Mouse (Mus musculus): ENCODE measurements around the gene Mrps6. TPM values are rescaled to one million over a fixed set of nuclear protein-coding genes. Genes with fewer than 3 reads are reported as not detected.

Mrps6 gene
- total and polyA plus RNA-seq, 3 experiments, result 28.4 to 93.4 (median 39.7) TPM

GRCm38 (mm10) chr16:92056711-92057110 is 1.4 kb upstream of the Mrps6 start:
- dilution Hi-C loops (cut with MboI; ENCODE audit: extremely low pct_ligation_motif_present, extremely low pct_unique_long_range_greater_than_20kb, low sequenced_read_pairs) (no loop called here), in situ Hi-C loops (cut with MboI; ENCODE audit: low pct_ligation_motif_present, low pct_unique_long_range_greater_than_20kb, low sequenced_read_pairs) (no loop called here)
- Histone ChIP-seq H3K4me2 (ENCODE audit: insufficient read depth, low read depth, poor library complexity, severe bottlenecking) (no peak overlapping the region), H3K9me3 (replicated peaks; ENCODE audit: low read length) (peaks cover 16% of the 10 kb centered on the region), H3K36me3 (replicated peaks in 1 of 2; ENCODE audit: control insufficient read depth in 1 of 2, insufficient read depth in 1 of 2, low read length in 1 of 2) (peaks cover 0 to 25% of the 10 kb centered on the region in 2 experiments), H3K27me3 (replicated peaks) (peaks cover 4% of the 10 kb centered on the region), H3K4me3 (replicated peaks in 1 of 3; ENCODE audit: low read depth in 2 of 3, low read length in 2 of 3, poor library complexity in 1 of 3) (no peak overlapping the region), H3K4me1 (ENCODE audit: control insufficient read depth in 1 of 2, insufficient read depth in 2 of 2) (peaks cover 6 to 29% of the 10 kb centered on the region in 2 experiments), H3K9ac (ENCODE audit: insufficient read depth, low read depth) (no peak overlapping the region), H3K27ac (ENCODE audit: insufficient read depth, low read depth) (no peak overlapping the region), H3K79me2 (replicated peaks; ENCODE audit: control insufficient read depth, extremely low read depth, insufficient read depth, poor library complexity, severe bottlenecking) (0 out of 2 replicates have a peak, but pooled peaks cover 3% of the 10 kb centered on the region)
- DNase-seq (ENCODE audit: extremely low read depth), result no peak
- TF ChIP-seq MXI1 (IDR thresholded peaks at IDR 0.05; ENCODE audit: low read depth, low read length) (no peak), ZNF384 (IDR thresholded peaks at IDR 0.05; ENCODE audit: low read depth, low read length) (peak; percentile 75)

GRCm38 (mm10) chr16:92057456-92057851 is 616 bp upstream of the Mrps6 start:
- dilution Hi-C loops (cut with MboI; ENCODE audit: extremely low pct_ligation_motif_present, extremely low pct_unique_long_range_greater_than_20kb, low sequenced_read_pairs) (no loop called here), in situ Hi-C loops (cut with MboI; ENCODE audit: low pct_ligation_motif_present, low pct_unique_long_range_greater_than_20kb, low sequenced_read_pairs) (no loop called here)
- Histone ChIP-seq H3K9ac (ENCODE audit: insufficient read depth, low read depth) (peak overlapping the region; percentile 81), H3K36me3 (replicated peaks in 1 of 2; ENCODE audit: control insufficient read depth in 1 of 2, insufficient read depth in 1 of 2, low read length in 1 of 2) (peaks cover 0 to 33% of the 10 kb centered on the region in 2 experiments), H3K27me3 (replicated peaks) (peaks cover under 1% of the 10 kb centered on the region), H3K9me3 (replicated peaks; ENCODE audit: low read length) (peaks cover 15% of the 10 kb centered on the region), H3K4me3 (replicated peaks in 1 of 3; ENCODE audit: low read depth in 2 of 3, low read length in 2 of 3, poor library complexity in 1 of 3) (peak overlapping the region; percentile 61 to 92 (median 76)), H3K4me1 (ENCODE audit: control insufficient read depth in 1 of 2, insufficient read depth in 2 of 2) (peaks cover 6 to 36% of the 10 kb centered on the region in 2 experiments), H3K79me2 (replicated peaks; ENCODE audit: control insufficient read depth, extremely low read depth, insufficient read depth, poor library complexity, severe bottlenecking) (0 out of 2 replicates have a peak, but pooled peaks cover 3% of the 10 kb centered on the region), H3K4me2 (ENCODE audit: insufficient read depth, low read depth, poor library complexity, severe bottlenecking) (peak overlapping the region; percentile 77), H3K27ac (ENCODE audit: insufficient read depth, low read depth) (no peak overlapping the region)
- no peak for DNase-seq (ENCODE audit: extremely low read depth)
- TF ChIP-seq POLR2A (IDR thresholded peaks at IDR 0.05; ENCODE audit: low read depth, low read length) (no peak), ZC3H11A (IDR thresholded peaks at IDR 0.05; ENCODE audit: low read depth, low read length) (no peak), NRF1 (IDR thresholded peaks at IDR 0.05; ENCODE audit: low read depth, low read length) (no peak), IRF4 (IDR thresholded peaks at IDR 0.05; ENCODE audit: low read depth, low read length) (no peak), ETS1 (conservative IDR thresholded peaks at IDR 0.05; ENCODE audit: low read depth, low read length) (no peak)

- Histone ChIP-seq H3K4me1 (ENCODE audit: control insufficient read depth in 1 of 2, insufficient read depth in 2 of 2) (peaks cover 3 to 44% of the 10 kb centered on the region in 2 experiments), H3K4me3 (replicated peaks in 1 of 3; ENCODE audit: low read depth in 2 of 3, low read length in 2 of 3, poor library complexity in 1 of 3) (peak overlapping the region; percentile 82 to 92 (median 83)), H3K27me3 (replicated peaks) (no peaks in the 10 kb centered on the region), H3K4me2 (ENCODE audit: insufficient read depth, low read depth, poor library complexity, severe bottlenecking) (peak overlapping the region; percentile 88), H3K79me2 (replicated peaks; ENCODE audit: control insufficient read depth, extremely low read depth, insufficient read depth, poor library complexity, severe bottlenecking) (0 out of 2 replicates have a peak, but pooled peaks cover 3% of the 10 kb centered on the region), H3K27ac (ENCODE audit: insufficient read depth, low read depth) (no peak overlapping the region), H3K36me3 (replicated peaks in 1 of 2; ENCODE audit: control insufficient read depth in 1 of 2, insufficient read depth in 1 of 2, low read length in 1 of 2) (peaks cover under 1 to 45% of the 10 kb centered on the region in 2 experiments), H3K9me3 (replicated peaks; ENCODE audit: low read length) (peaks cover 8% of the 10 kb centered on the region), H3K9ac (ENCODE audit: insufficient read depth, low read depth) (peak overlapping the region; percentile 78)
- dilution Hi-C loops (cut with MboI; ENCODE audit: extremely low pct_ligation_motif_present, extremely low pct_unique_long_range_greater_than_20kb, low sequenced_read_pairs) (no loop called here), in situ Hi-C loops (cut with MboI; ENCODE audit: low pct_ligation_motif_present, low pct_unique_long_range_greater_than_20kb, low sequenced_read_pairs) (no loop called here)
- DNase-seq (ENCODE audit: extremely low read depth), result peak; percentile 36
- no peak for TF ChIP-seq MEF2A (IDR thresholded peaks at IDR 0.05; ENCODE audit: borderline replicate concordance, low read depth, low read length)
- TF ChIP-seq CHD2 (IDR thresholded peaks at IDR 0.05; ENCODE audit: low read length), result no peak
- TF ChIP-seq MAFK (IDR thresholded peaks at IDR 0.05; ENCODE audit: insufficient replicate concordance, low read length), result no peak
- peak; percentile 73 for TF ChIP-seq UBTF (IDR thresholded peaks at IDR 0.05; ENCODE audit: low read depth, low read length)
- 0 out of 2 replicates have a peak, but pooled peaks have one; percentile 8 for TF ChIP-seq MAZ (IDR thresholded peaks at IDR 0.05; ENCODE audit: low read depth, low read length)
- peak; percentile 33 for TF ChIP-seq ZNF384 (IDR thresholded peaks at IDR 0.05; ENCODE audit: low read depth, low read length)
- no peak; the same call in 1 of the 2 replicates for TF ChIP-seq CHD1 (IDR thresholded peaks at IDR 0.05; ENCODE audit: low read depth, low read length)
- TF ChIP-seq SIN3A (IDR thresholded peaks at IDR 0.05; ENCODE audit: low read length), result 0 out of 2 replicates have a peak, but pooled peaks have one; percentile 1
- TF ChIP-seq TBP (conservative IDR thresholded peaks at IDR 0.05; ENCODE audit: low read depth, low read length), result 0 out of 2 replicates have a peak, but pooled peaks have one; percentile 41
These were observed 862 bp downstream of the Mrps6 start for GRCm38 (mm10) chr16:92058644-92059620.
